Comparison of ENCODE assay signal across 22 mouse cellular contexts in genomic region chr17:5877611-5878157, GRCm38 (mm10). TPM values are rescaled to one million over a fixed set of nuclear protein-coding genes. Genes with fewer than 3 reads are reported as not detected.
A peak's percentile ranks its signal among the peaks of the same experiment; 100 is the strongest.
DNase-seq lines count a peak whose midpoint lies in the region.
"Had no signal": no experiment of that assay in that cellular context is flagged by ENCODE, and none has a peak within 500 bp of the region (broad histone marks: within the 10 kb centered on the region; RNA-seq: fewer than 3 reads in every experiment).

No protein-coding gene starts in this region.

- no peaks in the 10 kb centered on the region for H3K9me3 ChIP-seq in embryonic facial prominence, embryonic 10.5 days
- H3K9me3 ChIP-seq: embryonic facial prominence, embryonic 13.5 days; embryonic facial prominence, embryonic 15.5 days; forebrain, embryonic 10.5 days; forebrain, embryonic 12.5 days; G1E had no signal

- peak; percentile 82 for DNase-seq in heart, adult 11 months
- DNase-seq in heart, adult 18-20 months, result no peak
- DNase-seq in testis, postnatal 10 days (ENCODE audit: low spot score), result peak; percentile 32
- no peak for DNase-seq in testis, postnatal 14 days (ENCODE audit: low spot score)
- DNase-seq in embryonic facial prominence, embryonic 10.5 days (ENCODE audit: low spot score), result peak; percentile 6
- no peak for DNase-seq in urinary bladder, postnatal 14 days (ENCODE audit: low spot score)
- DNase-seq: adrenal gland, adult 8-10 months; adrenal gland, postnatal 14 days; adrenal gland, postnatal 36 days; cerebellum, adult 11-12 months; cerebellum, adult 2 months; cerebellum, adult 9-10 months; cerebellum, postnatal 10 days; cerebellum, postnatal 25 days had no signal

- no peak overlapping the region for H3K27ac ChIP-seq in embryonic facial prominence, embryonic 10.5 days (replicated peaks)
- H3K27ac ChIP-seq: embryonic facial prominence, embryonic 13.5 days; embryonic facial prominence, embryonic 15.5 days; forebrain, embryonic 10.5 days; forebrain, embryonic 12.5 days had no signal

- no peaks in the 10 kb centered on the region for H3K27me3 ChIP-seq in embryonic facial prominence, embryonic 10.5 days (replicated peaks; ENCODE audit: low read depth, poor library complexity, severe bottlenecking)
- H3K27me3 ChIP-seq: CH12.LX; embryonic facial prominence, embryonic 13.5 days; embryonic facial prominence, embryonic 15.5 days; forebrain, embryonic 12.5 days; Patski had no signal

- no peak overlapping the region for H3K4me3 ChIP-seq in embryonic facial prominence, embryonic 10.5 days
- H3K4me3 ChIP-seq: embryonic facial prominence, embryonic 13.5 days; embryonic facial prominence, embryonic 15.5 days; erythroblast, embryonic 14.5 days; forebrain, embryonic 10.5 days; forebrain, embryonic 12.5 days had no signal

- H3K4me1 ChIP-seq in embryonic facial prominence, embryonic 10.5 days, result no peaks in the 10 kb centered on the region
- H3K4me1 ChIP-seq: forebrain, embryonic 10.5 days; forebrain, embryonic 12.5 days had no signal

- WGBS in embryonic facial prominence, embryonic 10.5 days, result 74% methylated on average over 10 of the region's 10 CpGs

- H3K36me3 ChIP-seq in embryonic facial prominence, embryonic 10.5 days (replicated peaks), result no peaks in the 10 kb centered on the region
- H3K36me3 ChIP-seq: embryonic facial prominence, embryonic 13.5 days; embryonic facial prominence, embryonic 15.5 days; forebrain, embryonic 10.5 days; forebrain, embryonic 12.5 days had no signal

RNA-seq across cellular contexts. Expression of gene Snx9, which starts 36.6 kb away (rescaled TPM):
- 10 to 100 TPM; 31.0 to 32.9 TPM for total RNA-seq in heart, adult 18-20 months (2021)
- 16.3 and 19.5 TPM in 2 replicates for polyA plus RNA-seq in embryonic facial prominence, embryonic 10.5 days (2016; fragmentation: Nextera tagmentation; extraction: Ambion mirVana)

Comparison
In these comparisons a context has a peak if more than half of its experiments do, and no peak if none do; other contexts are left out.
1. DNase-seq: peak in heart, adult 11 months (single experiment), testis, postnatal 10 days (single experiment) and embryonic facial prominence, embryonic 10.5 days (single experiment); none in heart, adult 18-20 months (0 of 2), testis, postnatal 14 days (single experiment) and urinary bladder, postnatal 14 days (single experiment).